Mouse (Mus musculus) neutrophil, adult 59 days (primary cell): ENCODE measurements around the gene Smarcd2. TPM values are rescaled to one million over a fixed set of nuclear protein-coding genes. Genes with fewer than 3 reads are reported as not detected.

Experiments
- total RNA-seq, 2 experiments: library from RNA; stranded (reverse); gene quantifications; 1 replicate in 1 of 2; 2 replicates in 1 of 2; pipeline ENCODE4 v1.2.4; 2023

Gene Smarcd2
- 10 to 100 TPM; 91.3 to 96.2 TPM for total RNA-seq

GRCm38 (mm10) chr11:106272644-106273310 lies at the start of gene Smarcd2:
Smarcd2 (minus strand) TSS chr11:106272972.

GRCm38 (mm10) chr11:106314333-106314812 lies 41.6 kb upstream of the Smarcd2 start, which contains the start of gene Cd79b:
Cd79b (minus strand) TSS chr11:106314762.

GRCm38 (mm10) chr11:106301765-106302164 lies 29.0 kb upstream of the Smarcd2 start, which contains the start of gene Gh:
Gh (minus strand) TSS chr11:106301865.

GRCm38 (mm10) chr11:106276454-106276853 lies 3.7 kb upstream of the Smarcd2 start, which contains the start of gene Tcam1:
Tcam1 (plus strand) TSS chr11:106276672.

DNA sequence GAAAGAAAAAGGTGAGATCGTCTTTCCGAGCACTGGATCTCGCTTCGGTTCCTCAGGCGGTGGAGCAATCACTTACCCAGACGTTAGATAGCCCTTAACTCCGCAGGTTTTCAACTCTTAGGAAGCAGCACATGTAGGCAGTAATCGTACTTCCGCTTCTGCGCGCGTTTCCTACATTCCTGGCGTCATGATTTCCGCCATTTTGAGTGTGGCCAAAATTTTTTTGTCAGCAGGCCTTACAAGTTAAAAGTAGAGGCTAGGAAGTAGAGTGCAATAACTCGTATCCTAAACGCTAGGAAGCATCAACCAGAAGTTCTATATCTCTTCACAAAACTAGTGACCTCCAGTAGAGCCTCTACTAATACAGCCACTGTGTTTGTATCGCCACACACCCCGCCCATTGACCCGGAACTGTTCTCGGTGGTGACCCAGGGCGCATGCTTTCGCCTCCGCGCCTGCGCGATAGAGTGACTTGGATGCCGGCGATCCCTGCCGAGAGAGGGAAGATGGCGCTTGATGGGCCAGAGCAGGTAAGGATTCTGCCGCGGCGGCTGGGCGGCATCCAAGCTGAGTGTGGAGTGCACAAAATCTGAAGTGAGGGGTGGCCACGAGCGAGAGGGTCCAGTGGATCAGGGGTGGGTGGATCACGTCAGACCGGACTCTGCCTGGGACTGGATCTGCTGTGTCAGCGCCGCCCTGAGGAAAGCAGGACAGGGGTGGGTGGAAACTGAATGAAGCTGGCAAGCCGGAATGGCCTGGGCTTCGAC lies 16.9 kb downstream of the Smarcd2 start, which contains the start of the genes Ftsj3 and Psmc5:
Gene Ftsj3, minus strand, starts transcription at position 395 of the 767 bp plus-strand sequence.
Gene Psmc5, plus strand, starts transcription at position 470 of the 767 bp plus-strand sequence.

DNA sequence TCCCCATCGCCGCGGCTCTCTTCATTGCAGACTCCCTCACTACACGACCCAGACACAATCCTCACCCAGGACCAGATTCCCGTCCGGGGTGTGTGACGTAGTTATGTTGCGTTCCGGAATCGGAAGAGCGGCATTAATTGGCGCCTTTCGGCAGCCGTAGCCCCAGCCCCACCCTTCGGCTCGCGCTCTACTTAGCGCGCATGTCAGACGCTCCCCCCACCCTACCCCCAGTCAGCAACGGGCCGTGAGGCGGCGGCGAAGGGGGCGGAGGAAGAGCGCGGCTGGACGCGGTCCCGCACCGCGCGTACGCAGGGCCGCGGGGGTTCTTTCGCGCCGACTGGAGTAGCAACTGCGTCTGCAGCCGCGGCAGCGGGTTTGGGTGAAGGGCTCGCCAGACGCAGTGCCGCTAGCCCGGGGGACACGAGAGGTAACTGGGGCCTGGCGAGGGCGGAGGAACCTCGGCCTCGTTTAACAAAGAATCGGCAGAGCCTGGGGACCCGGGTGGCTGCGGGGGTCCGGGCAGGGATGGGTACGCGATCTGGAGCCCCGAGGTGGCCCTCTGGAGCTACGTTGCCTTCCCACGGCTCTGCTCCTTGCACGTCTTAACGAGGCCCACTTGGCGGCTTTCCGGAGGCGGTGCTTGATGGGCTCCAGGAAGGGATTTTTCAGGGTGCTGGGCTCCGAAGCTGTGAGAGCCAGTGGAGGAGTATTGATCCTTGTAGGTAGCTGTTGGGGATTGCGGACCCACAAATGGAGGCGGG lies 55.9 kb downstream of the Smarcd2 start, which contains the start of gene Ddx42:
Gene Ddx42, plus strand, starts transcription at position 197 of the 761 bp plus-strand sequence.

DNA sequence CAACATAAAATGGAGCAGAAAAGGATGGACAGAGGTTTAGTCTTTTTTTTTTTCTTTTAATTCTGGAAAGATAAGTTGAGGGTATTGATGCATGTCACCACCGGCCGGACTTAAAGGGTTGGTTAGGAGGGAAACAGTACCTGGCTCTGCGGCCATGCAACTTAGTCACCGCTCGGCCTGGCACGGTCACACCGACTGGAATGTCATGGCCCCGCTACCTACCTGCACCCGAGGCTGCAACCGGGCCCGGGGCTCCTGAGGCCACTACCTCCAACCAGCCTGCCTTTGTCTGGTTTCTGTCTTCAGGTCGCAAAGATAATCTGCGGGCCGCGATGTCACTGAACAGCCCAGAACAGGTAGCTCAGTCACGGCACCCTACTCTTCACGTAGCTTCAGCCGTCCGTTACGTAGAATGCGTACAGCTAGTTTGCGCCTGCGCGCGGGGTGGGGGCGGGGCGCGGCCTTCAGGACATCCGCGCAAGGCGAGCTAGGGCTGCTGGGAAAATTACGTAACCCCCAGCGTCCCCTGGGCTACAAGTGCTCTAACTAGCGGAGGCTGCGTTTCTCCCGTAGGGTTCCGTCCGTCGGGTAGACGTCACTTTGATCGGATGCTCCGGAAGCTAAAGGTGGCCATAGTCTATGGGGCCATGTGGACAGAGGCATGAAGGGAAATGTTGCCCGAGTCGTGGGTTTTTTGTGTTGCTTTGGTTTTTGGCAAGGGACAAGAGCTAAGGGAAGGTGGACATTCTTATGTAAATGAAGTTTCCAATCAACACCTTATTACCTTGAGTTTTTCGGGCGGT lies 56.6 kb downstream of the Smarcd2 start, which contains the start of gene Ccdc47:
Gene Ccdc47, minus strand, starts transcription at position 418 of the 803 bp plus-strand sequence.

Other genes starting within 250 kb of the Smarcd2 start
- 10 to 100 TPM; 48.1 to 54.6 TPM for gene Dcaf7, start 236.1 kb downstream of the Smarcd2 start, total RNA-seq
- 1 to 10 TPM; 5.8 to 5.9 TPM for gene Taco1, start 206.9 kb downstream of the Smarcd2 start, total RNA-seq
- 100 to 1,000 TPM; 195 to 202 TPM for gene Map3k3, start 188.4 kb downstream of the Smarcd2 start, total RNA-seq
- 1 to 10 TPM; 1.7 to 5.7 TPM for gene Gm10840, start 112.1 kb downstream of the Smarcd2 start, total RNA-seq
- gene Limd2, start 112.1 kb downstream of the Smarcd2 start, total RNA-seq = 100 to 1,000 TPM; 442 to 451 TPM
- 10 to 100 TPM; 21.5 to 24.7 TPM for gene Strada, start 70.8 kb downstream of the Smarcd2 start, total RNA-seq
- 10 to 100 TPM; 30.8 to 41.2 TPM for gene Ccdc47, start 56.6 kb downstream of the Smarcd2 start, total RNA-seq
- 10 to 100 TPM; 34.5 to 35.3 TPM for gene Ddx42, start 56.0 kb downstream of the Smarcd2 start, total RNA-seq
- gene Ftsj3, start 16.9 kb downstream of the Smarcd2 start, total RNA-seq = 10 to 100 TPM; 20.8 to 20.9 TPM
- 10 to 100 TPM; 28.5 to 35.0 TPM for gene Psmc5, start 16.8 kb downstream of the Smarcd2 start, total RNA-seq
- under 1 TPM; 0.11 to 0.22 TPM for gene Tcam1, start 3.7 kb upstream of the Smarcd2 start, total RNA-seq
- gene Gh, start 28.9 kb upstream of the Smarcd2 start, total RNA-seq = not detected
- 10 to 100 TPM; 13.0 to 25.4 TPM for gene Cd79b, start 41.8 kb upstream of the Smarcd2 start, total RNA-seq
- under 1 TPM; 0.04 TPM for gene Scn4a, start 80.3 kb upstream of the Smarcd2 start, total RNA-seq
- gene Prr29, start 92.5 kb upstream of the Smarcd2 start, total RNA-seq = not detected
- gene Icam2, start 115.1 kb upstream of the Smarcd2 start, total RNA-seq = 10 to 100 TPM; 15.7 to 19.1 TPM
- gene Ern1, start 214.9 kb upstream of the Smarcd2 start, total RNA-seq = 10 to 100 TPM; 41.0 to 52.8 TPM